Mouse (Mus musculus) hematopoietic stem cell, adult 5-6 weeks (primary cell): ENCODE data around the gene Taldo1. TPM values are rescaled to one million over a fixed set of nuclear protein-coding genes. Genes with fewer than 3 reads are reported as not detected.
A peak's percentile ranks its signal among the peaks of the same experiment; 100 is the strongest.

Experiments
- ATAC-seq, 2 experiments: fragments of 125-278 bp in 1 of 2; replicated peaks in 1 of 2; 2 replicates each; pipeline ENCODE4 v1.8.0; 2016 to 2017; ENCODE audit warnings: inconsistent platforms in 2 of 2, mild to moderate bottlenecking in 2 of 2, moderate number of reproducible peaks in 2 of 2, low read depth in 1 of 2, moderate TSS enrichment in 1 of 2; ENCODE audit not compliant: low FRiP score in 2 of 2, poor library complexity in 2 of 2, severe bottlenecking in 2 of 2, insufficient read depth in 1 of 2, low TSS enrichment in 1 of 2
- total RNA-seq: library from RNA; stranded (forward); fragments of 172-1452, 232-1000 nt; gene quantifications from 2 replicates; pipeline ENCODE4 v1.2.3, GENCODE M21; 2017

The Taldo1 gene
- total RNA-seq, result 227 and 363 TPM in 2 replicates

DNA sequence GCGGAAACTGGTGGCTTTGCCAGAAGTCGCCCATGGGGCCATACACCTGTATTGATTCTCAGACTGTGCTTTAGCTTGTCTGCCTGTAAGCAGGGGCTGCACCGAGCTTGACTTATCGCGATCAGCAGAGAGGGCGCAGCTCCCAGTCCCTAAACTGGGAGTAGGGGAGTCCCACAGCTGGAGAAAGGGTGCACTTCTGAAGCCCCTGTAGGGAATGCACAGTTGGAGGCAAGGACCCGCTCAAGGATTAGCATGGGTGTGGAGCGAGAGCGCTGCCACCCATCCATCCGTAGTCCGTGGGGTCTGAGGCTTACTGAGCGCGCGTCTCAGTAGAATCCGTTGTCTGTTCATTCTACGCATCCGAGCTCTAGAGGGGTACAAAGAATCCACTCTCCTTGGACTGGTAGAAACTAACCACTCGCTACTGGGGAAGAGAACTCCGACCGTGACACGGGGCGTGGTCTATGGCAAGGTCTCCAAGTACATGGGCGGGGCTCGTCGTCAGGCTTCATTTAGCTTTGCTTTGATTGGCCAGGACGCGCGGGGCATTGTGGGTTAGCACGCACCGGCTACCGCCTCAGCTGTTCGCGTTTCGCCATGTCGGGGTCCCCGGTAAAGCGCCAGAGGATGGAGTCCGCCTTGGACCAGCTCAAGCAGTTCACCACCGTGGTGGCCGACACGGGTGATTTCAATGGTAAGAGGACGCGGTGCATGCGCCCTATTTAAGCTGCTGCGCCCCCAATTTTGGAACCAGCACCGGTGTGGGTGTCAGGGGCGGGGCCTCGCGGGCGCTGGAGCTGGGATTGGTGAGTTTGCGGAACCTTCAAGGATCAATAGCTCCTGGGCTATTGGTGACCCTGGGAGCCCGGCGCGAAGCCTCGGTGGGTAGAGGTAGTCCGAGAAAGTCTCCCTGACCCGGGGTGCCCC, at the start of gene Taldo1:
Gene Taldo1 (plus strand): TSS at position 575 of the 927 bp plus-strand sequence.
- ATAC-seq, result peak; percentile 89

DNA sequence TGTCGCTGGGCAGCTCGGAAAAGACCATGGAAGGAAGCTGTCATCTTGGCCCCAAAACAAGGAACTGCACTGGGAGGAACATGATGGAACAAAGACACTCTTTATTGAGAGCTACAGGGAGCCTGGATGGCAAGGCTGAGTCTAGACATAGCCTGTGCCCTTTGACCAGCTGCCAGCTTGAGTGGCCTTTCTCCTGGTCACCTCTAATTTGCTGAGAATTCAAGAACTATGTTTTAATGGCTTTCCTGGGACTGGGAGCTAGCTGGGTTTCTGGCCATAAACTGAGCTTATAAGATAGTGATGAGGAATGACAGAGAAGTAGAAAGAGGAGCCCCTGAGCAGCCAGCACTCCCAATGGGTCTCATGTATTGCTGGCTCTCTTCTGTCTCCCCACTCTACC, 48.8 kb upstream of the Taldo1 start:
- no peak for ATAC-seq

DNA sequence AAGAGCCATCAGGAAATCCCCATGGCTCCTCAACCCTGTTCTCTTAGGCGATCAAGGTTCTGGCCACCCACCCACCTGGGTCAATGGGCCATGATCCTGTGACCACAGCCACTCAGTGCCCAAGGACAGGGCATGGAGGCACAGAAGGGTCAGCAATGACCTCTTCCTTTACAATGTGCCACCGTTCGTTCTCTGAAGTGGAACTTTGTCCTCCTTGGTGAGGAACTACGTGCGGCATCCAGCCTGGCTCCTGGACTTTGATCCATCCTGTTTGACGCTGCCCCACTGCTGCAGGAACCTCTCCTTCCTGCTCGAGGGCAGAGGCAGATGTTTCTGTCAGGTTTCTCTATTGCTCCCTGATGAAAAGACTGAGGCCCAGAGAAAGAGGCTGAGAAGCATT, 48.3 kb upstream of the Taldo1 start:
- no peak for ATAC-seq

DNA sequence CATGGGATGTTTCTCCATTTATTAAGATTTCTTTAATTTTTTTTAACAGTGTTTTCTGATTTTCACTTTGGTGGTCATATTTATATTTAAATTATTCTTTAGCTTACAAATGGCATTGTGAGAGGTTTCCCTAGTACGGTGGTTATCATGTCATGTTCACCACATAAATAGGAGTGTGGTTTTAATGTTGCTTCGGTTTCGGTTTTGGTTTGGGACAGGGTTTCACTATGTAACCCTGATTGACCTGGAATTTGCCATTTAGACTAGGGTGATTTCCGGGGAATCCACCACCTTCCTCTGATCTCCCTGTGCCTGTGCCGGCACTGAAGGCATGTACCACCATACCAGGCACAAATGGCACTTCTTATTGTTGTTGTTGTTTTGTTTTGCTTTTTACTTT, 47.2 kb upstream of the Taldo1 start:
- ATAC-seq, result no peak

DNA sequence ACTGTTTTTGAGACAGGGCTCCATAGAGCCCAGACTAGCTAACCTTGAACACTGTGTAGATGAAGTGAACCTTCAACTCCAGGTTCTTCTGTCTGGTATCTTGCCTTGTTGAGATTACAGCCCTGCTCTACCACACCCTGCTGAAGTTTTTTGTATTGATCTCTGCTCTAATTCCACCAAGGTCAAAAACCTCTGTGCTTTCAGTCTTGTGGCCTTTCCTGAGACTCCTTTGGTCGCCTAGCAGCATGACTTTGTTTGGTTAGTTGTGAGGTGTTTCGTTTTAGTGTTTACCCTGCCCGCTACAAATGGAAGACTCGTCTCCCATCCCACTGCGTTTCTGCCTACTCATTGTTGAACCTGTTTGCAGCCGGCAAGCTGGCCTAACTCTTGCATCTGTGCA, 40.9 kb upstream of the Taldo1 start:
- ATAC-seq, result no peak

DNA sequence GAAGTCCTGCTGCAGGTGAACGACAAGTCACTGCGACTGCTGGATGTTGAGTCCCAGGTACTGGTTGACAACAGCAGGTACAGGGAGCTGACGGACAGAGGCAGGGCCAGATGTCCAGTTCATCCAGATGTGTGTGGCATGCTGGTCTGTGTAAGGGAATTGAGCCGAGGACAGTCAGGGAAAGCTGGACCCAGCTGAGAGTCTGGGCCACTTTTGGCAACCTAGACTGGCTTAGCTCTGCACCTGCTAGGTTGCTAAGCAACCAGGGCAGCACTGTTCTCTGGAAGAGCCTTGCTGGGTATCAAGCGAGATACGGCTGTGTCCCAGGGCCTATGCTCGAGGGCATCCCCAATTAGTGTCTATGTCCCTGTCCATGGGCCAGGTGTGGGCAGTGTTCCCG, 36.9 kb upstream of the Taldo1 start:
- no peak for ATAC-seq

DNA sequence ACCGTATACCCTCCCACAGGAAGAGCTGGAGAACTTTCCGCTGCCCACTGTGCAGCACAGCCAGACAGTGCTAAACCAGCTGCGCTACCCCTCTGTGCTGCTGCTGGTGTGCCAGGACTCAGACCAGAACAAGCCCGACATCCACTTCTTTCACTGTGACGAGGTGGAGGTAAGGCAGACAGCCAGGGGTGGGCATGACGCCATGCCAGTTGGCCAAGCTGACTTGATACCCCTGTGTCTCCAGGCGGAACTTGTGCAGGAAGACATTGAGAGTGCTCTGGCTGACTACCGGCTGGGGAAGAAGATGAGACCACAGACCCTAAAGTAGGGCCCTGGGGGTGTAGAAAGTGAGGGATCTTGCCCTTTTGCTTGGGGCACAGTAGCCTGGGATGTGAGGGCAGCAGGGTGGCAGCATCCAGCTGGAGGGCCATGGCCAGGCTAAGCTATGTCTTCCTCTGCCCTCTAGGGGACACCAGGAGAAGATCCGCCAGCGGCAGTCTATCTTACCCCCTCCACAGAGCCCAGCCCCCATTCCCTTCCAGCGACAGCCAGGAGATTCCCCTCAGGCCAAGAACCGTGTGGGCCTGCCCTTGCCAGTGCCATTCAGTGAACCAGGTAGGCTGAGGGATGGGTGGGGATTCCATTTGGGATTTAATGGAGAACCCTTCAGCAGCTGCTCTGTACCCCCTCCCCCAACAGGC, 36.2 kb upstream of the Taldo1 start:
- ATAC-seq, result peak in 1 of 2 experiments; percentile 27; a peak in 1 of 4 replicates

DNA sequence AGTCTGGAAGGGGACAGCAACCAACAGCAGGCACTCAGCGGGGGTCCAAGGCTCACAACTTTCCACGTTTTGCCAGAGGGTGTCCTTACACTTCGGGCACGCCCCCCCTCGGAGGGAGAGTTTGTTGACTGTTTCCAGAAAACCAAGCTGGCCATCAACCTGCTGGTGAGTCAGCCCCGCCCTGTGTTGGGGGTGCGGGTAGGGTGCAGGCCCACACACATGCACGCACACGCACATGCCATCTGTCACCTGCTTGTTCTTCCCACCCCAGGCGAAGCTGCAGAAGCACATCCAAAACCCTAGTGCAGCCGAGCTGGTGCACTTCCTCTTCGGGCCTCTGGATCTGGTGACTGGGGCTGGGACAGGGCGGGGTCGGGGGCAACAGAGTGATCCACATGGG, 35.0 kb upstream of the Taldo1 start:
- no peak for ATAC-seq

DNA sequence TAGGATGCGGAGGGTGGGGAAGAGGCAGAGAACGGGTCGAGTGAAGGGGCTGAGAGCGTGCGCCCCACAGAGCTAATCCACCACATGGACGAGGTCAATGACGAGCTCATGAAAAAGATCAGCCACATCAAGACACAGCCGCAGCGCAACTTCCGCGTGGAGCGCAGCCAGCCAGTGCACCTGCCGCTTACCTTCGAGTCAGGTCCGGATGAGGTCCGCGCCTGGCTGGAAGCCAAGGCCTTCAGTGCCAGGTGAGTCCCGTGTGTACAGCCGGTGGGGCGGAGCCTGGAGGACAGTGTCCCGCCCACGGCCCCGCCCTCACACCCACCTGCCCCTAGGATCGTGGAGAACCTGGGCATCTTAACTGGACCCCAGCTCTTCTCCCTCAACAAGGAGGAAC, 30.5 kb upstream of the Taldo1 start:
- no peak for ATAC-seq

DNA sequence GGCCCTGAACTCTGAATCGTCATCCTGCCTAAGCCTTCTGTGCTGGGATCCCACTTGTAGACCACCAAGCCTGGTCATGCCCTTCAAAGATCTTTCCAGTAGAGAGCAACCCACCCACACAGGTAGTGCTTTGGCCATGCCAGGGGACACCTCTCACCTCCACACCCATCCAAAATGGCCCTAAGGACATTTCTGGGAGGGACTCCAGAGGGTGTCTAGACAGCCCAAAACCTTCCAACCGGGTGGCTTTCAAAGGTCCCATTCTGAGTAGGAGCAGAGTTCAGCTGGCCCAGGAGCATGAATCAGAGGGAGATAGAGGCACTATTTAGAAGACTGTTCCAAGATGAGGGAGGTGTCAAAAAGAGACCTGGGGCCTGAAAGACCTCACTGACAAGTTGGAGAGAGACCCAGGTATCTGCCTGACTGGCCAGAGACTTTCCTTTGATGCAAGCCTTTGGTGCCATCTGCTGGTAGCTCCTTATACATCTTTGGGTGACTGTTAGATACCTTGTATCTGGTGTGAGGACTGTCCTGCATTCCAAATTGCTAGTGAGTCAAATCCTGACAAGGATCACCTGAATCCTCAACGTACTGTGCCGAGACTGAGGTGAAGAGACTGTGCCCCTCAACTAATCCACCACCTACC, 28.8 kb upstream of the Taldo1 start:
- ATAC-seq, result peak; percentile 63 to 80

DNA sequence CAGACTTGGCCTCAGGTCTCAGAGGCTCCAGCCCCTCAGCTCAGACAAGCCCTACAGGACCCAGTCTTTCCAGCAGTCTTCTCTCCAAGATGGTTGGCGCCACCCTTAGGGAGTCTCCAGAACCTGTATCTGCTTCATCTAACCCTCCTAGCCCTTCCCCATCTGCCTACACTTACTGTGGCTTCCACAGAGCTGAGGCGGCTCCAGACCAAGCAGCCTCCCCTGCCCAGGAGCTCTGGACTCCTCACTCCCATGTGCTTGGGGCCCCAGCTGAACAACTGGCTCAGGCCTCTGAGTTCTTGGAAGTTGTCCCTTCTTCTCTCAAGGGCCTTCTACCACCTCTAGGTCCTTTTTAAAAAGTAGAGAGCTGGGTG, 28.3 kb upstream of the Taldo1 start:
- ATAC-seq, result no peak; a peak in 1 of 4 replicates

DNA sequence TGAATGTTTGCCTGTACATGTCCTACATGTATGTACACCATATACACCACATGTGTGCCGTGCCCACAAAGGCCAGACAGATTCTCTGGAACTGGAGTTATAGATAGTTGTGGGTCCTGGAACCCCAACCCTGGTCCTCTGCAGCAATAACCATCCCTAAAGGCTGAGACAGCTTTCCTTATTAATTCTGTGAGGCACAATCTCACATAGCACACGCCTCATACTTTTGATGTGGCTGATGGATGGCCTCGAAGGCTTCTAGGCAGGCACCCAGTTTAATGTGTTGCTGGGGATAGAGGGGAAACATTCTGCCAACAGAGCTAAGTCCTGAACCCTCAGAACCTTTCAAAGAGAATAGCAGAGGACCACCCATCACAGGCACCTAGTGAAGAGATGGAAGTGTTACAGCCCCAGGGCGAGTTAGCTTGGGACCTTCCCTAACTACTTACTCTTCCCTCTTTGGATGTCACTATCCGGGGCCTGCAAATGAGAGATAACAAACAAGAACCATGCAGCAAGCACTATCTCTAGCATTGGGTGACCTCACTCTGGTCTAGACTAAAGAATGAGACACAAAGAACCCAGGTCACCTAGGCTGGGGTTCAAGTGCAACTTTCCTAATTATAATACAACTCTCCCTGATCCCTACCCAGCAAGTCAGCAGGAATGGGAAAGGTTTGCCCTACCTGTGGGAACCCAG, 27.5 kb upstream of the Taldo1 start:
- no peak for ATAC-seq

DNA sequence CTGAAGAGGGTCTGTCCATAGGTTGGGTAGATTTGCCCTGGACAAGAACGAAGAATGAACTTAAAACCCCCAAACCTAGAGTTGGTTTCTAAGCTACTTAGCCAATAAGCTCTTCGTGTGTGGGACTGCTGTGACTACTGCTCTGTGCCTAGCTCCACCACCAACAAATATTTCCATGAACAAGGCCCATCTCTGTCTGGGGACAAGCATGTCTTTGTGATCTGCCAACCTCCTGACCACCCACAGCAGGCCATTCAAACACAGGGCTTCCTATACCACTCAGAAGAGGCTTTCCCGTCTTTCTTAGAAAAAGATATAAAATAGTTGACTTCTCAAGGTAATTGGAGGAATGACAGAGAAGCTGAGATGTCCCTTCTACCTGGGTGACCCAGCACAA, 27.0 kb upstream of the Taldo1 start:
- no peak for ATAC-seq

DNA sequence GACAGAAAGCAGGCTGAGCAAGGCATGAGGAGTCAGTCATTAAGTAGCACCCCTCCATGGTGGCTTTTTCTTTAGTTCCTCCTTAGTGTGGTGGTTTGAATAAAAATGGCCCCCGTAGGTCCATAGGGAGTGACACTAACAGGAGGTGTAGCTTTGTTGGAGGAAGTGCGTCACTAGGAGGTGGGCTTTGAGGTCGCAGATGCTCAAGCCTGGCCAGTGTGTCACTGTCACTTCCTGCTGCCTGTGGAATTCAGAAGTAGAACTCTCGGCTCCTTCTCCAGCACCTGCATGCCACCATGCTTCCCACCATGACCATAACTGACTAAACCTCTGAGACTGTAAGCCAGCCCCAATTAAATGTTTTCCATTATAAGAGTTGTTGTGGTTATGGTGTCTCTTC, 24.6 kb upstream of the Taldo1 start:
- ATAC-seq, result no peak

DNA sequence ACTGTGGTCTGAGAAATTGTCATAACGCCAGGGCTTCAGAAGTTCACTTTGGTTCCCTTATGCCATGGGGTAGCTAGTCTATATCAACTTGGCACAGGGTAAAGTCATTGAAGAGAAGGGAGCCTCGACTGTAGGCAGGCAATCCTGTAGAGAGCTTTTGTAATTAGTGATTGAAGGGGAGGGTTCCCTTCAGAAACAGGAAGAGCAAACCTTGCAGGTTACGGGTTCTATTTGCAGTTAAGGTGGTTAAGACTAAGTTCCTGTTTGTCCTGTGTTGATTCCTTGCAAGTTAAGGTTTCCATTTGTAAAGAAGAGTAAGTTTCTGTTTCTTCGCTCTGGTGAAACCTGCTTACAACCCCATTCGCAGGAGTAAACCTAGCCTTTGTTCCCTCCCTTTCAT, 22.1 kb upstream of the Taldo1 start:
- peak; percentile 25; a peak in 1 of 4 replicates for ATAC-seq

DNA sequence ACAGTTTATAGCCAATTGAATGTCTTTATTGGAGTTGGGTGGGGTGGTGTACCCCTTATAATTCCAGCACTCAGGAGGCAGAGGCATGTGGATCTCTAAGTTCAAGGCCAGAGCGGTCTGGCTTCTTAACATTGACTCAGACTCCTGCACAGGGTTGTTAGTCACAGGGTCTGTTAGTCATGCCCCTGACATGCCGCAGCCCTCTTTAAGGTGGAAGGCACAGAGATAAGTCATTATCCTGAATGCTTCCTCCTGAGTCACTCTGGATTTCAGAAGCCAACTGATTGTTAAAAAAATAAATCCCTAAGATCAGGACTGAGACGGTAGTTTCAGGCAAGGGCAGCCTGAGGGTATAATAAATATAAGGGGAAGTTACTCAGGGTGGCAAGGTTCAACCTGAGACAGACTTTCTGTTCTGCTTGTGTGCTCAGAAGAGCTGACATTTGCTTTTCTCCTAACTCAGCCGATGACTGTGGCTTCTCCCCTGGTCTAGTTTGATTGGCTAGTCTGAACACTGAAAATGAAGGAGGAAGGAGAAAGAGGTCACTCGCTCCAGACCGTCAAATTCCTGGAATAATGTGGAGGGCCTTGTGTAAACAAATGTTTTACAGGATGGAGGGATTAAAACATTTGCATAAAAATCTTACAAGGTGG, 19.9 kb upstream of the Taldo1 start:
- ATAC-seq, result peak in 1 of 2 experiments; percentile 63; a peak in 3 of 4 replicates

DNA sequence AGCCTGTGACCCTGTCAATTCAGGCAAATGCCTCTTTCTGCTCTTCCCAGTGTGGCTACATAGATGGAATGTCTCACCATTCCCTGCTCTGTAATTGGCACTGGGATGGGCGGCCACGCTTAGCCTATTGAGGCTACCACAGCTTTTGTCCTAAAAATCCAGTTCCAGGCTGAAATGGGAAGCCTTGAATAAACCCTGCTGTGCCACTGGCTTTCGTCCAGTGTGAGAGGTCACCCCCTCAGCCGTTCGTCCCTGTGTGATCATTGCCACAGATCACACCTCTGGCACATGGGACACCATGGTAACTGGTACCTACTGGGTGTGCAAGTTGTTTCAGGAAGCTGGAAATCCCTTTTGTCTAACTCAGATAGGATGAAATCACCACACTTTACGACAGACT, 18.4 kb upstream of the Taldo1 start:
- no peak for ATAC-seq
